Mouse (Mus musculus): ENCODE data around the gene Abhd14a. TPM values are rescaled to one million over a fixed set of nuclear protein-coding genes. Genes with fewer than 3 reads are reported as not detected.

Abhd14a gene
- total and polyA plus RNA-seq, 2 experiments from 2014 or later, result 69.8 to 72.3 TPM

- WGBS, result 91% methylated on average over 12 of the region's 12 CpGs
- H3K4me1 ChIP-seq (ENCODE audit: insufficient read depth, low read length), result peaks cover 5% of the 10 kb centered on the region; the same call in 1 of the 2 replicates
- no peak for TF ChIP-seq CTCF (IDR thresholded peaks at IDR 0.05)
- H3K4me2 ChIP-seq (ENCODE audit: low read depth, low read length, poor library complexity, severe bottlenecking), result no peak overlapping the region
- H3K4me3 ChIP-seq (ENCODE audit: low read depth, low read length), result no peak overlapping the region
- no peaks in the 10 kb centered on the region for H3K27me3 ChIP-seq (ENCODE audit: insufficient read depth, low read length)
- H3K36me3 ChIP-seq (ENCODE audit: insufficient read depth, low read length), result peaks cover 33% of the 10 kb centered on the region
- no peak overlapping the region for H3K9ac ChIP-seq (replicated peaks; ENCODE audit: low read length, poor library complexity, severe bottlenecking)
- no peaks in the 10 kb centered on the region for H3K9me3 ChIP-seq (ENCODE audit: low read length)
- DNase-seq (ENCODE audit: low spot score) (no peak), ATAC-seq (ENCODE audit: low FRiP score) (no peak)
- H3K27ac ChIP-seq (ENCODE audit: low read depth, low read length), result no peak overlapping the region
Measured at GRCm38 (mm10) chr9:106462430-106462800, 14.9 kb upstream of the Abhd14a start.

- no peaks in the 10 kb centered on the region for H3K27me3 ChIP-seq (ENCODE audit: insufficient read depth, low read length)
- no peaks in the 10 kb centered on the region for H3K9me3 ChIP-seq (ENCODE audit: low read length)
- DNase-seq (ENCODE audit: low spot score) (no peak), ATAC-seq (ENCODE audit: low FRiP score) (no peak)
- H3K9ac ChIP-seq (replicated peaks; ENCODE audit: low read length, poor library complexity, severe bottlenecking), result no peak overlapping the region
- peaks cover 36% of the 10 kb centered on the region for H3K36me3 ChIP-seq (ENCODE audit: insufficient read depth, low read length)
- no peak overlapping the region for H3K27ac ChIP-seq (ENCODE audit: low read depth, low read length)
- TF ChIP-seq CTCF (IDR thresholded peaks at IDR 0.05), result no peak
- peaks cover 11% of the 10 kb centered on the region for H3K4me1 ChIP-seq (ENCODE audit: insufficient read depth, low read length)
- no peak overlapping the region for H3K4me2 ChIP-seq (ENCODE audit: low read depth, low read length, poor library complexity, severe bottlenecking)
- 85% methylated on average over 13 of the region's 16 CpGs for WGBS
- no peak overlapping the region for H3K4me3 ChIP-seq (ENCODE audit: low read depth, low read length)
Measured at GRCm38 (mm10) chr9:106461641-106462429, 14.4 kb upstream of the Abhd14a start.

GRCm38 (mm10) chr9:106461026-106461415 lies 13.5 kb upstream of the Abhd14a start:
- WGBS, result 92% methylated on average over 9 of the region's 9 CpGs
- Histone ChIP-seq H3K9ac (replicated peaks; ENCODE audit: low read length, poor library complexity, severe bottlenecking) (no peak overlapping the region), H3K9me3 (ENCODE audit: low read length) (no peaks in the 10 kb centered on the region), H3K36me3 (ENCODE audit: insufficient read depth, low read length) (peaks cover 37% of the 10 kb centered on the region), H3K4me1 (ENCODE audit: insufficient read depth, low read length) (peaks cover 19% of the 10 kb centered on the region), H3K27ac (ENCODE audit: low read depth, low read length) (no peak overlapping the region), H3K4me3 (ENCODE audit: low read depth, low read length) (no peak overlapping the region), H3K27me3 (ENCODE audit: insufficient read depth, low read length) (no peaks in the 10 kb centered on the region), H3K4me2 (ENCODE audit: low read depth, low read length, poor library complexity, severe bottlenecking) (no peak overlapping the region)
- DNase-seq (ENCODE audit: low spot score) (no peak), ATAC-seq (ENCODE audit: low FRiP score) (no peak)
- TF ChIP-seq CTCF (IDR thresholded peaks at IDR 0.05), result no peak

GRCm38 (mm10) chr9:106460401-106461025 lies 13.0 kb upstream of the Abhd14a start:
- peaks cover 24% of the 10 kb centered on the region for H3K4me1 ChIP-seq (ENCODE audit: insufficient read depth, low read length)
- DNase-seq (ENCODE audit: low spot score), result no peak
- H3K4me3 ChIP-seq (ENCODE audit: low read depth, low read length), result no peak overlapping the region
- no peak for ATAC-seq (ENCODE audit: low FRiP score)
- H3K9ac ChIP-seq (replicated peaks; ENCODE audit: low read length, poor library complexity, severe bottlenecking), result no peak overlapping the region
- TF ChIP-seq CTCF (IDR thresholded peaks at IDR 0.05), result no peak
- no peak overlapping the region for H3K4me2 ChIP-seq (ENCODE audit: low read depth, low read length, poor library complexity, severe bottlenecking)
- H3K9me3 ChIP-seq (ENCODE audit: low read length), result no peaks in the 10 kb centered on the region
- 80% methylated on average over 18 of the region's 18 CpGs for WGBS
- H3K27me3 ChIP-seq (ENCODE audit: insufficient read depth, low read length), result no peaks in the 10 kb centered on the region
- no peak overlapping the region for H3K27ac ChIP-seq (ENCODE audit: low read depth, low read length)
- H3K36me3 ChIP-seq (ENCODE audit: insufficient read depth, low read length), result peaks cover 37% of the 10 kb centered on the region

GRCm38 (mm10) chr9:106459946-106460345 lies 12.5 kb upstream of the Abhd14a start:
- H3K27me3 ChIP-seq (ENCODE audit: insufficient read depth, low read length), result no peaks in the 10 kb centered on the region
- no peak for TF ChIP-seq CTCF (IDR thresholded peaks at IDR 0.05)
- no peak overlapping the region for H3K27ac ChIP-seq (ENCODE audit: low read depth, low read length)
- H3K4me2 ChIP-seq (ENCODE audit: low read depth, low read length, poor library complexity, severe bottlenecking), result no peak overlapping the region
- ATAC-seq (ENCODE audit: low FRiP score) (no peak), DNase-seq (ENCODE audit: low spot score) (no peak)
- WGBS, result 78% methylated on average over 15 of the region's 15 CpGs
- no peak overlapping the region for H3K4me3 ChIP-seq (ENCODE audit: low read depth, low read length)
- no peak overlapping the region for H3K9ac ChIP-seq (replicated peaks; ENCODE audit: low read length, poor library complexity, severe bottlenecking)
- peaks cover 37% of the 10 kb centered on the region for H3K36me3 ChIP-seq (ENCODE audit: insufficient read depth, low read length)
- peaks cover 29% of the 10 kb centered on the region for H3K4me1 ChIP-seq (ENCODE audit: insufficient read depth, low read length)
- no peaks in the 10 kb centered on the region for H3K9me3 ChIP-seq (ENCODE audit: low read length)

GRCm38 (mm10) chr9:106457920-106458319 lies 10.4 kb upstream of the Abhd14a start:
- H3K27me3 ChIP-seq (ENCODE audit: insufficient read depth, low read length), result no peaks in the 10 kb centered on the region
- no peaks in the 10 kb centered on the region for H3K9me3 ChIP-seq (ENCODE audit: low read length)
- no peak overlapping the region for H3K4me3 ChIP-seq (ENCODE audit: low read depth, low read length)
- no peak for DNase-seq (ENCODE audit: low spot score)
- H3K4me2 ChIP-seq (ENCODE audit: low read depth, low read length, poor library complexity, severe bottlenecking), result no peak overlapping the region
- H3K4me1 ChIP-seq (ENCODE audit: insufficient read depth, low read length), result peaks cover 34% of the 10 kb centered on the region
- H3K9ac ChIP-seq (replicated peaks; ENCODE audit: low read length, poor library complexity, severe bottlenecking), result no peak overlapping the region
- no peak for TF ChIP-seq CTCF (IDR thresholded peaks at IDR 0.05)
- H3K27ac ChIP-seq (ENCODE audit: low read depth, low read length), result no peak overlapping the region
- 47% methylated on average over 5 of the region's 5 CpGs for WGBS
- peaks cover 27% of the 10 kb centered on the region for H3K36me3 ChIP-seq (ENCODE audit: insufficient read depth, low read length)
- ATAC-seq (ENCODE audit: low FRiP score), result no peak
